Mouse (Mus musculus): Measurements from ENCODE around the gene Mnat1. TPM values are rescaled to one million over a fixed set of nuclear protein-coding genes. Genes with fewer than 3 reads are reported as not detected.
"Not testable (repeated sequence)": the region's sequence is repeated elsewhere in the genome, so short reads cannot be mapped to it uniquely, and the experiment has no call there.

Gene Mnat1
- polyA plus RNA-seq (2016; fragmentation: Nextera tagmentation; extraction: Ambion mirVana) = 37.9 and 39.7 TPM in 2 replicates

- H3K9me3 ChIP-seq (replicated peaks) = no peaks in the 10 kb centered on the region
- peak within 1 kb of the TSS; percentile 79 for H3K4me3 ChIP-seq
- peaks cover 9% of the 10 kb centered on the region for H3K4me1 ChIP-seq
- no peaks in the 10 kb centered on the region for H3K27me3 ChIP-seq (ENCODE audit: low read depth, poor library complexity, severe bottlenecking)
- WGBS = 1% methylated on average over 23 of the region's 23 CpGs
- peak within 1 kb of the TSS; percentile 84 for H3K27ac ChIP-seq
- H3K36me3 ChIP-seq = no peaks in the 10 kb centered on the region
- DNase-seq (ENCODE audit: low spot score) = peak; percentile 93
Measured at GRCm38 (mm10) chr12:73123093-73124041, at the start of gene Mnat1. Gene Mnat1 (plus strand): TSS chr12:73123717.

GRCm38 (mm10) chr12:73081828-73082227 lies 41.7 kb upstream of the Mnat1 start:
- WGBS = 93% methylated on average over 4 of the region's 4 CpGs
- H3K27ac ChIP-seq; H3K36me3 ChIP-seq; H3K4me3 ChIP-seq; H3K4me1 ChIP-seq; H3K27me3 ChIP-seq (ENCODE audit: low read depth, poor library complexity, severe bottlenecking); H3K9me3 ChIP-seq (replicated peaks); DNase-seq (ENCODE audit: low spot score): not testable (repeated sequence)

GRCm38 (mm10) chr12:73083773-73084172 lies 39.7 kb upstream of the Mnat1 start:
- H3K4me3 ChIP-seq = no peak overlapping the region
- H3K9me3 ChIP-seq (replicated peaks) = no peaks in the 10 kb centered on the region
- H3K27me3 ChIP-seq (ENCODE audit: low read depth, poor library complexity, severe bottlenecking) = no peaks in the 10 kb centered on the region
- H3K36me3 ChIP-seq = no peaks in the 10 kb centered on the region
- DNase-seq (ENCODE audit: low spot score) = no peak
- 0 out of 2 replicates have a peak, but pooled peaks cover 2% of the 10 kb centered on the region for H3K4me1 ChIP-seq
- H3K27ac ChIP-seq = no peak overlapping the region
- WGBS = 87% methylated on average over 4 of the region's 4 CpGs

- no peaks in the 10 kb centered on the region for H3K27me3 ChIP-seq (ENCODE audit: low read depth, poor library complexity, severe bottlenecking)
- H3K27ac ChIP-seq = no peak overlapping the region
- H3K9me3 ChIP-seq (replicated peaks) = no peaks in the 10 kb centered on the region
- WGBS = 29% methylated on average over 11 of the region's 11 CpGs
- H3K36me3 ChIP-seq = no peaks in the 10 kb centered on the region
- no peak overlapping the region for H3K4me3 ChIP-seq
- 0 out of 2 replicates have a peak, but pooled peaks cover 2% of the 10 kb centered on the region for H3K4me1 ChIP-seq
- DNase-seq (ENCODE audit: low spot score) = no peak
Measured at GRCm38 (mm10) chr12:73085739-73086630, 37.5 kb upstream of the Mnat1 start.

GRCm38 (mm10) chr12:73087086-73087485 lies 36.4 kb upstream of the Mnat1 start:
- no peaks in the 10 kb centered on the region for H3K9me3 ChIP-seq (replicated peaks)
- DNase-seq (ENCODE audit: low spot score) = no peak
- 91% methylated on average over 7 of the region's 7 CpGs for WGBS
- H3K4me3 ChIP-seq = no peak overlapping the region
- 0 out of 2 replicates have a peak, but pooled peaks cover 2% of the 10 kb centered on the region for H3K4me1 ChIP-seq
- no peak overlapping the region for H3K27ac ChIP-seq
- no peaks in the 10 kb centered on the region for H3K36me3 ChIP-seq
- H3K27me3 ChIP-seq (ENCODE audit: low read depth, poor library complexity, severe bottlenecking) = no peaks in the 10 kb centered on the region

- 0 out of 2 replicates have a peak, but pooled peaks cover 2% of the 10 kb centered on the region for H3K4me1 ChIP-seq
- H3K9me3 ChIP-seq (replicated peaks) = no peaks in the 10 kb centered on the region
- no peak for DNase-seq (ENCODE audit: low spot score)
- no peaks in the 10 kb centered on the region for H3K36me3 ChIP-seq
- H3K27me3 ChIP-seq (ENCODE audit: low read depth, poor library complexity, severe bottlenecking) = no peaks in the 10 kb centered on the region
- no peak overlapping the region for H3K27ac ChIP-seq
- no peak overlapping the region for H3K4me3 ChIP-seq
- WGBS = 85% methylated on average over 5 of the region's 5 CpGs
Measured at GRCm38 (mm10) chr12:73088500-73088899, 35.0 kb upstream of the Mnat1 start.

- H3K27ac ChIP-seq = no peak overlapping the region
- no peaks in the 10 kb centered on the region for H3K36me3 ChIP-seq
- H3K4me1 ChIP-seq = 0 out of 2 replicates have a peak, but pooled peaks cover 2% of the 10 kb centered on the region
- no peaks in the 10 kb centered on the region for H3K27me3 ChIP-seq (ENCODE audit: low read depth, poor library complexity, severe bottlenecking)
- DNase-seq (ENCODE audit: low spot score) = no peak
- no peaks in the 10 kb centered on the region for H3K9me3 ChIP-seq (replicated peaks)
- WGBS = 73% methylated on average over 5 of the region's 5 CpGs
- H3K4me3 ChIP-seq = no peak overlapping the region
Measured at GRCm38 (mm10) chr12:73088911-73089310, 34.6 kb upstream of the Mnat1 start.

GRCm38 (mm10) chr12:73090672-73091335 lies 32.7 kb upstream of the Mnat1 start:
- H3K4me1 ChIP-seq = 0 out of 2 replicates have a peak, but pooled peaks cover 2% of the 10 kb centered on the region
- H3K36me3 ChIP-seq = no peaks in the 10 kb centered on the region
- no peak for DNase-seq (ENCODE audit: low spot score)
- no peaks in the 10 kb centered on the region for H3K9me3 ChIP-seq (replicated peaks)
- no peak overlapping the region for H3K4me3 ChIP-seq
- no peaks in the 10 kb centered on the region for H3K27me3 ChIP-seq (ENCODE audit: low read depth, poor library complexity, severe bottlenecking)
- H3K27ac ChIP-seq = no peak overlapping the region
- 83% methylated on average over 7 of the region's 7 CpGs for WGBS

- Histone ChIP-seq H3K36me3 (peaks cover 9% of the 10 kb centered on the region), H3K4me3 (no peak overlapping the region), H3K4me1 (no peaks in the 10 kb centered on the region), H3K9me3 (replicated peaks) (no peaks in the 10 kb centered on the region), H3K27me3 (ENCODE audit: low read depth, poor library complexity, severe bottlenecking) (no peaks in the 10 kb centered on the region), H3K27ac (no peak overlapping the region)
- 77% methylated on average over 2 of the region's 2 CpGs for WGBS
- no peak for DNase-seq (ENCODE audit: low spot score)
Measured at GRCm38 (mm10) chr12:73094189-73094588, 29.3 kb upstream of the Mnat1 start.

- Histone ChIP-seq H3K9me3 (replicated peaks) (no peaks in the 10 kb centered on the region), H3K4me1 (no peaks in the 10 kb centered on the region), H3K4me3 (no peak overlapping the region), H3K36me3 (peaks cover 13% of the 10 kb centered on the region), H3K27ac (no peak overlapping the region), H3K27me3 (ENCODE audit: low read depth, poor library complexity, severe bottlenecking) (no peaks in the 10 kb centered on the region)
- WGBS = 48% methylated on average over 2 of the region's 2 CpGs
- DNase-seq (ENCODE audit: low spot score) = no peak
Measured at GRCm38 (mm10) chr12:73094605-73095004, 28.9 kb upstream of the Mnat1 start.

GRCm38 (mm10) chr12:73096177-73096576 lies 27.3 kb upstream of the Mnat1 start:
- H3K4me3 ChIP-seq; H3K27me3 ChIP-seq (ENCODE audit: low read depth, poor library complexity, severe bottlenecking): not testable (repeated sequence)
- 92% methylated on average over 5 of the region's 5 CpGs for WGBS

GRCm38 (mm10) chr12:73098593-73098992 lies 24.9 kb upstream of the Mnat1 start:
- 90% methylated on average over 4 of the region's 4 CpGs for WGBS
- no peak for DNase-seq (ENCODE audit: low spot score)

More at GRCm38 (mm10) chr12:73096177-73096576, 27.3 kb upstream of the Mnat1 start:
- H3K4me1 ChIP-seq; H3K27ac ChIP-seq; H3K9me3 ChIP-seq (replicated peaks); DNase-seq (ENCODE audit: low spot score): not testable (repeated sequence)
- H3K36me3 ChIP-seq = peaks cover 28% of the 10 kb centered on the region

More at GRCm38 (mm10) chr12:73098593-73098992, 24.9 kb upstream of the Mnat1 start:
- Histone ChIP-seq H3K27me3 (ENCODE audit: low read depth, poor library complexity, severe bottlenecking) (no peaks in the 10 kb centered on the region), H3K9me3 (replicated peaks) (no peaks in the 10 kb centered on the region), H3K4me1 (no peaks in the 10 kb centered on the region), H3K36me3 (peaks cover 51% of the 10 kb centered on the region), H3K27ac (no peak overlapping the region), H3K4me3 (no peak overlapping the region)
